Mouse (Mus musculus) stomach, postnatal 0 days (tissue): ENCODE results near the gene Fam122b.

ENCODE experiments used
- CTCF ChIP-seq: IDR thresholded peaks from 2 replicates; pipeline ENCODE4 v1.5.1; 2016; ENCODE audit warnings: antibody characterized with exemption, low read depth, mild to moderate bottlenecking, moderate library complexity
- EP300 ChIP-seq: optimal IDR thresholded peaks from 2 replicates; pipeline ENCODE3; 2016; ENCODE audit warnings: antibody characterized with exemption

DNA sequence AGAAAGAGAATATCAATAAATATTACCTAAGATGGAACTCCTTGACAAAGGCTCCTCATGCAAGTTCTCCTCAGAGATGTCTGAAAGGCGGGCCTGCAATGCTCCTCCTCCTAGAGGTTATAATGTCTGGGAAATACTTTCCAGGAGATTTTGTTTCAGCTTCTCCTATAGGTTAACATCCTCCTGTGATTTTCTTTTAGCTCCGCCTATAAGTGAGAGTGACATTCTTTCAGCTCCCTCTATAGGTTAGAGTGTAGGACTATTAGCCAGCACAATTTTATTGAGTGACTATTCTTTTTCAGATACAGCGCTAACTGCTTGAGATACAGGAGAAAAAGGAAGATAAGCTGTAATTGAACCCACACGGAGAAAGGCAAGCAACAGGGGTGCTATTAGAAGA is 29.6 kb downstream of the Fam122b start, which contains the start of gene Plac1:
- TF ChIP-seq EP300 (no peak), CTCF (no peak)
